Mouse (Mus musculus): ENCODE results near the gene Nkpd1. TPM values are rescaled to one million over a fixed set of nuclear protein-coding genes. Genes with fewer than 3 reads are reported as not detected.
A peak's percentile ranks its signal among the peaks of the same experiment; 100 is the strongest.

The Nkpd1 gene
- polyA plus RNA-seq, 1 experiment from 2014 or later, result 0.11 TPM

DNA sequence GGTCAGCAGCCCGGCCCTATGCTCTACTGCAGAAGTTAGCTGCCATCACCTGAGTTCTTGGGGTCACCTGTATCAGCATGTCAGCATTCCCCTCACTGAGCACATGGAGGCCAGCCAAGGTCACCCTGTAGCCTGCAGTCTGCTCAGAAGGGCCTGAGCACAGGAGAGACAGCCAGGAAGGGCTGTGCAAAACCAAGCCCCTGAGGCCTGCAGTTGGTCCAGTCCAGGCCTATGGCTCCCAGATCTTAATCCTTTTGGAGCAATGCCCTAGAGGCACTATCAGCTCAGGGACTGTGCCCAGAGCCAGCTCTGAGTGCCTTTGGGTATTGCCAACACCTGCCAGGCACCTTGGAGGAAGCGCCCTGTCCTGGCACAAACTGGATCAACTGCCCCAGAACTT lies 39.4 kb downstream of the Nkpd1 start:
- H3K4me1 ChIP-seq, result peaks cover 57% of the 10 kb centered on the region
- peaks cover 41% of the 10 kb centered on the region for H3K36me3 ChIP-seq
- H3K4me3 ChIP-seq, result no peak overlapping the region
- H3K4me2 ChIP-seq (replicated peaks), result no peak overlapping the region
- WGBS, result 91% methylated on average over 2 of the region's 2 CpGs
- ATAC-seq (ENCODE audit: low FRiP score, low read depth), result no peak
- no peaks in the 10 kb centered on the region for H3K9me3 ChIP-seq
- H3K27me3 ChIP-seq (replicated peaks), result no peaks in the 10 kb centered on the region
- no peak overlapping the region for H3K27ac ChIP-seq
- H3K9ac ChIP-seq, result no peak overlapping the region

DNA sequence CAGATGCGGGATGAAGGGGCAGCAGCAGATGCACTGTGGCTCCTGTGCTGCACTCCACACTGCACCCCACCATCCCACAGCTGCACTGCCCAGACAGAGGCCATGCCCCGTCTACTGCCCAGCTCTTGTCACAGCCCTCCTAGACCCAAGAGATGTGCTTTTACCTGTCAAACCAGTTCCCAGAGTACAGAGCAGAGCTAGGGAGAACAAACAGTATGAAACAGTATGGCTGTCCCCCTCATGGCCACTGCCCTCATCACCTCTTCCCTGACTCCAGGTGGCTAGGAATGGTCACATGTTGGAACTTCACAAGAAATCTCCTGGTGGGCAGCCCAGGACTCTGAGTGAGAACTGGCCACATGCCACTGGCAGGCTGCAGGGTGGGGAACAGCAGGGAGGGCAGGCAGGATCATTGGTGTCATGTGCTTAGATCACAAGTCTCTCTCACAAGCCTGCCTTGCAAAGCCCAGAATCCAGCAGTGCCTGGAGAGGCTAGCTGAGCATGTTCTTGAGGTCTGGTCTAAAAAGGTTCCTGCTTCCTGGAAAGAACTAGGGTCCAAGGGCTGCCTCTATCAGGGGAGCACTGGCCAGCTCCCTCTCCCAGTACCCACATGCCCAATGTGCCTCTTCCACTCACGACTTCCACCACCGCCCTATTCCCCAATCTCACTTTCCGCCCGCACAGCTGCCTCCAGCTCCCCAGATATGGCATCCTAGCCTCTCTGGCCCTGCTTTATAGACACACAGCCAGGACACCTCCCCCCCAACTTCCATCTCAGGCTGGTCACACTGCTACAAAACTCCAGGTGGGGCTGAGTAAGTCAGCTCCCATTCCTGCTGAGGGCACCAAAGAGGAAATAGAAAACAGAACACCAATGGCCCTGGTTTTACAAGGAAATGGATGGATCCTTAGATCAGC lies 40.6 kb downstream of the Nkpd1 start:
- peaks cover 50% of the 10 kb centered on the region for H3K4me1 ChIP-seq
- H3K9me3 ChIP-seq, result no peaks in the 10 kb centered on the region
- ATAC-seq (ENCODE audit: low FRiP score, low read depth), result no peak
- no peaks in the 10 kb centered on the region for H3K27me3 ChIP-seq (replicated peaks)
- WGBS, result 97% methylated on average over 6 of the region's 6 CpGs
- peak overlapping the region; percentile 29; the same call in 1 of the 2 replicates for H3K9ac ChIP-seq
- H3K27ac ChIP-seq, result no peak overlapping the region
- peak overlapping the region; percentile 99; the same call in 1 of the 2 replicates for H3K4me2 ChIP-seq (replicated peaks)
- H3K36me3 ChIP-seq, result peaks cover 35% of the 10 kb centered on the region
- H3K4me3 ChIP-seq, result no peak overlapping the region

DNA sequence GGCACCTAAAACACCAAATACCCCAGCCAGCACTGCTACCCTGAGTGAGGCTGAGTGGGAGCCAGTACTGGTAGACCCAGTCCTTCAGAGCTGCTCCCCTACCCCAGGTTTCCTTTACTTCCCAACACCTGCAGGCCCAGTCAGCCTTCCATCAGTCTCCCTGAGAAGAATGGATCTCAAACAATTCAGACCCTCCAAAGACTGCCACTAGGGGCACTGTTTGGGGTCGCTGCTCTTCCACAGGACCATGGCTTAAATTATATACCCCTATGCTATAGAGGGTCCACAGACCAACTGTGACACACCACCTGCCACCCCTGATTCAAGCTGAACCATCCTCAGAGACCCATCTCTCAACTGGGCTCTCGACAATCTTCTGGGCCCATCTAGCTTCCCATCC lies 41.3 kb downstream of the Nkpd1 start:
- Histone ChIP-seq H3K9me3 (no peaks in the 10 kb centered on the region), H3K27me3 (replicated peaks) (no peaks in the 10 kb centered on the region), H3K27ac (no peak overlapping the region), H3K4me2 (replicated peaks) (peak overlapping the region; percentile 99), H3K4me3 (no peak overlapping the region), H3K4me1 (peaks cover 48% of the 10 kb centered on the region), H3K9ac (peak overlapping the region; percentile 29; the same call in 1 of the 2 replicates), H3K36me3 (peaks cover 28% of the 10 kb centered on the region)
- 35% methylated on average over 2 of the region's 2 CpGs for WGBS
- ATAC-seq (ENCODE audit: low FRiP score, low read depth), result no peak

DNA sequence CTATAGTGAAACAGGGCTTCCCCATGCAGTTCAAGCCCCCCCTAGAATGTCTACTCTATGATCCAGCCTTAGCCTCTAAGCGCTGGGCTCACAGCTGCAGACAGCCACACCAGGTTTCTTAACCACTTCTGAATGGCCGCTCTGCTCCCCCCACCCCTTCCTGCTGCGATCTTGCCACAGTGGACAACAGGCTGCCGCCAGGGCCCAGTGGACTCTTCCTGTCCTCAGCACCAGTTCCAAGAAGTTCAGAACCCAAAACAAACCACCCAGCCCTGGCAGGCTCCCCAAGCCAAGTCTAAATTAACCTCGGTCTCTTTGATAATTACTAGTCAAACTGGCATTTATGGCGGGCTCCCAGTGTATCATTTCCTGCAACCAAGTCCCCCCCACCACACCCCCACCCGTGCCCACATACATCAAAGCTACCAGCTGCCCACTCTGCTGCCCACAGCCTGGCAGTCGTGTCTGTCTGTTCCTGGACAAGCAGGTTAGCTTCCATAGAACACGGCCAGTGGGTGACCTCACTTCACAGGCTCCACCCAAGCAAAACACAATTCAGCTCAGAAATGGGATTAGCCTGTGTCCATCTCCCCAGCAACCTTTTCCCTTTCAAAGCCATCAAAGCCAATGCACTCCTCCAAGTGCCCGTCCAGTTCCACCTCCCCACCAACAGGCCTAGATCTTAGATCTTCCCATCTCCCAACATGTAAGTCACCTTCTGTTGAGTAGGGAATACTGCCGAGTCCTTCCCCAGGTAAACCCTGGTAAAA lies 43.0 kb downstream of the Nkpd1 start:
- Histone ChIP-seq H3K4me1 (peaks cover 40% of the 10 kb centered on the region), H3K36me3 (peaks cover 32% of the 10 kb centered on the region), H3K9me3 (peaks cover 4% of the 10 kb centered on the region; the same call in 1 of the 2 replicates), H3K4me3 (peak overlapping the region; percentile 80), H3K27ac (no peak overlapping the region), H3K9ac (peak overlapping the region; percentile 92), H3K4me2 (replicated peaks) (peak overlapping the region; percentile 99), H3K27me3 (replicated peaks) (no peaks in the 10 kb centered on the region)
- no peak for ATAC-seq (ENCODE audit: low FRiP score, low read depth)
- WGBS, result 27% methylated on average over 11 of the region's 11 CpGs

DNA sequence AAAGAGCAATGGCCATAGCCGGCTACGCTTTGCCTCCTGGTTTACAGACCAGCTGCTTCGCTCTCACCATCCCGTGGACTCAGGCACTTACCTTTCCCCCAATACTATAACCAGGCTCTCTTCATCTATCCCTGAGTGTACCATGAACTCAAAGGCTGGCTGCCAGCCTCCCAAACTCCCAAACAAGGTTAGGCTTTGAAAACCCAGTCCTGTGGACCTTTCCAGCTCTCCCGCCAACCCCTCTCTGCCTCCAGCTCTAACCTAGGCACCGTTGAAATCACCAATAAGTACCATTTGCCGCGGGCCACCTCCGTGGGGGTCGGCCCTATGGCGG lies 43.8 kb downstream of the Nkpd1 start:
- ATAC-seq (ENCODE audit: low FRiP score, low read depth), result no peak
- peaks cover 35% of the 10 kb centered on the region for H3K36me3 ChIP-seq
- WGBS, result 2% methylated on average over 11 of the region's 11 CpGs
- peaks cover 4% of the 10 kb centered on the region; the same call in 1 of the 2 replicates for H3K9me3 ChIP-seq
- H3K4me3 ChIP-seq, result peak overlapping the region; percentile 80
- peak overlapping the region; percentile 63; the same call in 1 of the 2 replicates for H3K27ac ChIP-seq
- peak overlapping the region; percentile 99 for H3K4me2 ChIP-seq (replicated peaks)
- peaks cover 40% of the 10 kb centered on the region for H3K4me1 ChIP-seq
- peak overlapping the region; percentile 92 for H3K9ac ChIP-seq
- no peaks in the 10 kb centered on the region for H3K27me3 ChIP-seq (replicated peaks)

DNA sequence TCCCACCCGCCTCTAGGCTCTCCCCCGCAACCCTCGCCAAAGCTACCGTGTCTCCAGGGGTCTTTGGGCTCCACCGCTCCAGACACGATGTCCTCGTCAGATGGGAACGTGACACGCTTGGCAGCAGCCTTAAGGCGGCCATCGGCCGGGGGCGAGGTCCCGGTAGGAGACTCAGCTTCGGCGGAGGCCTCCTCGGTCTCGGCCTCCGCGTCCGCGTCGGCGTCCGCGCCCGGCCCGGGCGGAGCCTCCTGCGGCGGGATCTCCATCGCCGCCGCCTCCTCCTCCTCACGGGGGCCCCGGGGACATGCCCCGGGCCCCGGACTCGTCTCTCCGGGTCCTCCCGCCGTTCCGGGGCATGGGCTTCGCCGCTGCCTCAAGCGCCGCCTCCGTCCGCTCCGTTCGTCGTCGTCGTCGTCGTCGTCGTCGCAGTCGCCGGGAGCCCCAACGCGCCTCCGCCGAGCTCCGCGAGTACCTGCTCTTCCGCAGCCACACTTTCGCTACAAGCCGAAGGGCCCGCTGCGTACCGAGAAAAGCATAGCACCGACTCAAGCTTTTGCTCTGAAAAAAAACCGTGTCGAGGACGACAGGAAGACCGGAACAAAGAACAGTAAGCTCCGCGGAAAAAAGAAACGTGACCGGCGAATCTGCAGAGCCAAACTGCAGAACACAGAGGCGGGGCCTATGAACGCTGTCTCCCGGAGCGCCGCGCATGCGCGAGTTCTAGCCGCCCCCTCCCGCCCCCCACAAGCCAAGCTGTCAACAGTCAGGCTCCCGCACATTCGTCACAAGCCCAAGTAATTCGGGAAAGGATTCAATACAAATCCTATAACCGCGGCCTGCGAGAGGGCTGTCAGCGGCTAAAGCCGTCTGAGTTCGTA lies 44.4 kb downstream of the Nkpd1 start:
- Histone ChIP-seq H3K27ac (peak overlapping the region; percentile 63), H3K36me3 (peaks cover 34% of the 10 kb centered on the region), H3K9me3 (peaks cover 4% of the 10 kb centered on the region; the same call in 1 of the 2 replicates), H3K4me3 (peak overlapping the region; percentile 80), H3K27me3 (replicated peaks) (no peaks in the 10 kb centered on the region), H3K9ac (peak overlapping the region; percentile 92), H3K4me1 (peaks cover 40% of the 10 kb centered on the region), H3K4me2 (replicated peaks) (peak overlapping the region; percentile 99)
- WGBS, result under 1% methylated on average over 102 of the region's 102 CpGs
- peak; percentile 86 for ATAC-seq (ENCODE audit: low FRiP score, low read depth)

DNA sequence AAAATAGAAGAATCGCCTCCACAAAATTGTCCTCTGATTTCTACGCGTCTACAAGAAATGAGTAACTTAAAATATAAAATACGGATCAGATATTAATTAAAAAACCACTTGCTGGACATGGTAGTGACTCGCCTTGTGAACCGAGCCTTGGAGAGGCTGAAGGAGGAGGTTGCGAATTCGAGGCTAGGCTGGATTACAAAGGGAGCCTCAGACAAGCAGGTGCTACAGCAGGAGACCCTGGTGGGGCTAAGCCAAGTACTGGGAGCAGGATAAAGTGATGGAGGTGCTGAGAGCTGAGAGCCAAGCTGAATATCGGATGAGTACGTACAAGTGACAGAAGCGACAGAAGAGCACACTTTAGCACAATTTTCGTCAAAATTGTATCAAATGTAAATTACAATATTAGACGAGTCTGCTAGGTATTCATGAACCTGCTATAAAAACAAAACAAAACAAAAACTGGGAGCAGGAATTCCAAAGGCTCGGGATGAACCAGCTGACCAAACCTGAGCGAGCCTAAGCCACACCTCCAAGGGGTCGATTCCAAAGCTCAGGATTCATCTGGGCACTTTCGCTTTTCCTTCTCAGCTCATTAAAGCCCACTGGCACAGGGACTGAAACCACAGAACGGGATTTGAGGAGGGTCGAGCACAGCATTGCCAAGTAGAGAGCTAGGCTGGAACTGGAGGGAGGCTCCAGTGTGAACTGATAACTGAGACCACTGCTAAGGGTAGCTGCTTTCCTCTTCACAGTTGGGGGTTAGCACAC lies 45.2 kb downstream of the Nkpd1 start, which contains the start of gene Ppp1r37:
Gene Ppp1r37 (minus strand): TSS at position 434 of the 768 bp plus-strand sequence.
- Histone ChIP-seq H3K4me2 (replicated peaks) (peak within 1 kb of the TSS; percentile 99), H3K9ac (peak within 1 kb of the TSS; percentile 92), H3K9me3 (peaks cover 4% of the 10 kb centered on the region; the same call in 1 of the 2 replicates), H3K4me1 (peaks cover 40% of the 10 kb centered on the region), H3K27me3 (replicated peaks) (no peaks in the 10 kb centered on the region), H3K36me3 (peaks cover 32% of the 10 kb centered on the region), H3K4me3 (peak within 1 kb of the TSS; percentile 80), H3K27ac (peak within 1 kb of the TSS; percentile 63)
- ATAC-seq (ENCODE audit: low FRiP score, low read depth), result peak; percentile 59
- WGBS, result 4% methylated on average over 19 of the region's 19 CpGs

DNA sequence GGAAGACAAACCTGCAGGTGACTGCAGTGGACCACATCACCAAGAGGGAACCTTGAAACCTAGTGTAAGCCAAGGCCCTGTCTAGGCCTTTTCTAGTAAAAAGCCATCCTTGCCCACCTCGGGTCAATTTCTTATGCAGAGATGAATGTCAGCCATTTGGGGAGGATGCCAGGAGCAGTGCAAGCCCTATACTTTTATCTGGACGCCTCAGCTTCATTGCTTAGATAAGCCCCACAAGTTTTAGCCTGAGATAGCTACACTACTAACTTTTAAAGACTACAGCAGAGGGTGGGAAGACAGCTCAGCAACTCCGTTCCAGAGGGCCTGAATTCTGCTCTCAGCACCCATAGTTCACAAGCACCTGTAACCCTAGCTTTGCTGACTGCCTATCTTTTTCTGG lies 46.2 kb downstream of the Nkpd1 start:
- Histone ChIP-seq H3K27me3 (replicated peaks) (no peaks in the 10 kb centered on the region), H3K36me3 (peaks cover 30% of the 10 kb centered on the region), H3K9me3 (peaks cover 4% of the 10 kb centered on the region; the same call in 1 of the 2 replicates), H3K4me1 (peaks cover 32% of the 10 kb centered on the region), H3K9ac (no peak overlapping the region), H3K4me2 (replicated peaks) (0 out of 2 replicates have a peak overlapping the region, but pooled peaks have one; percentile 99), H3K27ac (no peak overlapping the region), H3K4me3 (no peak overlapping the region)
- 90% methylated on average over 3 of the region's 3 CpGs for WGBS
- ATAC-seq (ENCODE audit: low FRiP score, low read depth), result no peak

DNA sequence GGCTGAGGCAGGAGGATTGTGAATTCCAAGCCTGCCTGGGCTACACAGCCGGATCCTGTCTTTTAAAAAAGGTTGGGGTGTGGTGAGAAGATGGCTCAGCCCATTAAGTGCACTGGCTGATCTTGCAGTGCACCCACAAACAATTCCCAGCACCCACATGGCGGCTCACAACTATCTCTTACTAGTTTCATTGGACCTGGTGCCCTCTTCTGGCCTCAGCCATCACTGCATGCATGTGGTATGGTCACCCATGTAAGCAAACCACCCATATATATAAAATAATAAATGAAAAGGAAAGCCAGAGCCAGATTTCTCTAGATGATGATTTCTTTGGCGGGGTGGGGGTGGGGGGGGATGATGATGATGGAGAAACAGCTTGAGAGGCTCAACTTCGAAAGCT lies 46.8 kb downstream of the Nkpd1 start:
- peaks cover 34% of the 10 kb centered on the region for H3K36me3 ChIP-seq
- ATAC-seq (ENCODE audit: low FRiP score, low read depth), result no peak
- 86% methylated on average over 4 of the region's 4 CpGs for WGBS
- no peak overlapping the region for H3K4me2 ChIP-seq (replicated peaks)
- H3K27ac ChIP-seq, result no peak overlapping the region
- no peak overlapping the region for H3K9ac ChIP-seq
- H3K4me1 ChIP-seq, result peaks cover 26% of the 10 kb centered on the region
- no peaks in the 10 kb centered on the region for H3K27me3 ChIP-seq (replicated peaks)
- H3K4me3 ChIP-seq, result no peak overlapping the region
- H3K9me3 ChIP-seq, result peaks cover 4% of the 10 kb centered on the region; the same call in 1 of the 2 replicates

DNA sequence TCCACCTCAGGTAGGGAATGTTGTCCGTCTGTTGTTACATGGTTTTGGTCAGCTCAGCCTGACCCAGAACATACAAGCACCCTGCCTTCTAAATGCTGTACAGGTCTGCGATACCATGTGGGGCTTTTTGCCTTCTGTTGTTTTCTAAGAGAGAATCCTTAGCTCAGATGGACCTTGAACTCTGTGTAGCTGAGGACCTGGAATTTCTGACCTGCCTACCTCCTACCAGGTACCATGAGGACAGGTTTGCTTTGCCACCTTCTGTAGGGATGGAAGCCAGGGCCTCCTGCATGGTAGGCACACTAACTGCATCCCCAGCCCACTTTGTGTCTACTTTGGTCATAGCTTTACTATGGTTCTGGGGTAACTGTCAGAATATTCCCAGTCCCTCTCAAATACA lies 48.2 kb downstream of the Nkpd1 start:
- H3K9ac ChIP-seq, result no peak overlapping the region
- H3K4me2 ChIP-seq (replicated peaks), result no peak overlapping the region
- ATAC-seq (ENCODE audit: low FRiP score, low read depth), result no peak
- peaks cover 4% of the 10 kb centered on the region; the same call in 1 of the 2 replicates for H3K9me3 ChIP-seq
- WGBS, result 100% methylated on average over 2 of the region's 2 CpGs
- H3K27ac ChIP-seq, result no peak overlapping the region
- no peak overlapping the region for H3K4me3 ChIP-seq
- H3K4me1 ChIP-seq, result peaks cover 13% of the 10 kb centered on the region
- H3K27me3 ChIP-seq (replicated peaks), result no peaks in the 10 kb centered on the region
- H3K36me3 ChIP-seq, result peaks cover 46% of the 10 kb centered on the region

DNA sequence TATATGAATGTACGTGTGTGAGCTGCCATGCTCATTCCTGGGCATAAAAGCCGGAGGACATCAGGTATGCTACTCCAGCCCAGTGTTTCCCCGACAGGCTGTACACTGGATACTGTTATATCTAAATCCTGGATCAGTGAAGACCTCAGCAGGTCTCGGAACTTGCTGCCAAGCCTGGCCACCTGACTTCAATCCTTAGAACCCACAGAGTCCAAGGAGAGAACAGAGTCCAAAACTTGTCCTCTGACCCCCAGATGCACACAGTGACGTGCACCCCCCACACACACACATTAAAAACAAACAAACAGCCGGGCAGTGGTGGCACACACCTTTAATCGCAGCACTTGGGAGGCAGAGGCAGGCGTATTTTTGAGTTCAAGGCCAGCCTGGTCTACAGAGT lies 49.8 kb downstream of the Nkpd1 start:
- H3K4me3 ChIP-seq, result no peak overlapping the region
- no peak for ATAC-seq (ENCODE audit: low FRiP score, low read depth)
- no peak overlapping the region for H3K27ac ChIP-seq
- peaks cover 46% of the 10 kb centered on the region for H3K36me3 ChIP-seq
- WGBS, result 95% methylated on average over 8 of the region's 8 CpGs
- H3K4me2 ChIP-seq (replicated peaks), result no peak overlapping the region
- no peak overlapping the region for H3K9ac ChIP-seq
- H3K9me3 ChIP-seq, result peaks cover 4% of the 10 kb centered on the region; the same call in 1 of the 2 replicates
- H3K4me1 ChIP-seq, result peaks cover 17% of the 10 kb centered on the region
- no peaks in the 10 kb centered on the region for H3K27me3 ChIP-seq (replicated peaks)

Measured in neural tube, embryonic 12.5 days (tissue).